Mouse (Mus musculus): ENCODE results near the gene Qrfp. TPM values are rescaled to one million over a fixed set of nuclear protein-coding genes. Genes with fewer than 3 reads are reported as not detected.

Qrfp gene
- polyA plus RNA-seq, 1 experiment = 0.02 TPM

DNA sequence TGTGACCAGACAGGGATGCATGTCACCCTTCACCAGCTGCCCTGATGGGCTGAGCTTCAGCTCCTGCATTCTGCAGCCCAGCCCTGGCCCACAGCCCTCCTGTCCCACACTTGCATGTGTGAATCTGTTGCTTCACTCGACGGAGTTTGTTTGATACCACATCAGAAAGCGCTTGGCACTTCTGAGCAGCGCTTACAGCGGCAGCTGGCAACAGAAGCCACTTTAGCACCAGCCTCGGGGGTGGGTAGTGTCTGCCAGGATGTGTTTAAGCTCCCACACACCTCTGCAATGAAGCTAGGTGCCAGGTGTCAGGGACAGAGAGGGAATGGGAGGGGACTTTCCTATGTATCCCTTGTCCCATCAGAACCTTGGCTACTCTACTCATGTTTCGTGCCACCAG, 4.3 kb upstream of the Qrfp start:
- no peak overlapping the region for H3K4me3 ChIP-seq (ENCODE audit: control insufficient read depth, low read depth, low read length)
- no peaks in the 10 kb centered on the region for H3K4me1 ChIP-seq (ENCODE audit: control insufficient read depth, insufficient read depth, low read length)
- H3K27me3 ChIP-seq (ENCODE audit: control insufficient read depth, insufficient read depth, low read length) = no peaks in the 10 kb centered on the region
- TF ChIP-seq POLR2A (IDR thresholded peaks at IDR 0.05; ENCODE audit: control insufficient read depth, low read depth, low read length) = no peak
- TF ChIP-seq CTCF (IDR thresholded peaks at IDR 0.05; ENCODE audit: control insufficient read depth, insufficient read depth, insufficient replicate concordance, low read depth, low read length) = no peak
- H3K36me3 ChIP-seq (ENCODE audit: control insufficient read depth, insufficient read depth, low read length) = no peaks in the 10 kb centered on the region
- H3K27ac ChIP-seq (ENCODE audit: control insufficient read depth, insufficient read depth, low read depth, low read length) = no peak overlapping the region

DNA sequence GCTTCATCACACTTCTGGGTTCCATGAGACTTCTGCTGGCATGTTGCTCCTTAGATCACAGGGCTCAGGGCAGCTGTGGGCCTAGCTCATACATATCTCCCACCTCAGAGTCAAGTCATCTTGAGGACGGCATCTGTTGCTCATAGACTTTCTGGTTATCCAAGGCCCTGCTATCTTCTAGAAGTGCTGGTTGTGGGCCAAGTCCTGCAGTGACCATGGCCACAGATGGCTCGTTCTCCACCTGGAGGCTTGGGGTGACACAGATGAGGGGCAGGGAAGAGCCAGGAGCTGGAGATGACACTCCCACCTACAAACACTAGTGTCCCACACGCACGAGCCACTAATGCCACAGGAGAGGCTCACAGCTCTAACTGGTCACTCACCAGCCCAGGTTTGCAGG, 3.3 kb upstream of the Qrfp start:
- Histone ChIP-seq H3K4me1 (ENCODE audit: control insufficient read depth, insufficient read depth, low read length) (no peaks in the 10 kb centered on the region), H3K27ac (ENCODE audit: control insufficient read depth, insufficient read depth, low read depth, low read length) (no peak overlapping the region), H3K27me3 (ENCODE audit: control insufficient read depth, insufficient read depth, low read length) (no peaks in the 10 kb centered on the region), H3K4me3 (ENCODE audit: control insufficient read depth, low read depth, low read length) (no peak overlapping the region), H3K36me3 (ENCODE audit: control insufficient read depth, insufficient read depth, low read length) (no peaks in the 10 kb centered on the region)
- no peak for TF ChIP-seq CTCF (IDR thresholded peaks at IDR 0.05; ENCODE audit: control insufficient read depth, insufficient read depth, insufficient replicate concordance, low read depth, low read length)

DNA sequence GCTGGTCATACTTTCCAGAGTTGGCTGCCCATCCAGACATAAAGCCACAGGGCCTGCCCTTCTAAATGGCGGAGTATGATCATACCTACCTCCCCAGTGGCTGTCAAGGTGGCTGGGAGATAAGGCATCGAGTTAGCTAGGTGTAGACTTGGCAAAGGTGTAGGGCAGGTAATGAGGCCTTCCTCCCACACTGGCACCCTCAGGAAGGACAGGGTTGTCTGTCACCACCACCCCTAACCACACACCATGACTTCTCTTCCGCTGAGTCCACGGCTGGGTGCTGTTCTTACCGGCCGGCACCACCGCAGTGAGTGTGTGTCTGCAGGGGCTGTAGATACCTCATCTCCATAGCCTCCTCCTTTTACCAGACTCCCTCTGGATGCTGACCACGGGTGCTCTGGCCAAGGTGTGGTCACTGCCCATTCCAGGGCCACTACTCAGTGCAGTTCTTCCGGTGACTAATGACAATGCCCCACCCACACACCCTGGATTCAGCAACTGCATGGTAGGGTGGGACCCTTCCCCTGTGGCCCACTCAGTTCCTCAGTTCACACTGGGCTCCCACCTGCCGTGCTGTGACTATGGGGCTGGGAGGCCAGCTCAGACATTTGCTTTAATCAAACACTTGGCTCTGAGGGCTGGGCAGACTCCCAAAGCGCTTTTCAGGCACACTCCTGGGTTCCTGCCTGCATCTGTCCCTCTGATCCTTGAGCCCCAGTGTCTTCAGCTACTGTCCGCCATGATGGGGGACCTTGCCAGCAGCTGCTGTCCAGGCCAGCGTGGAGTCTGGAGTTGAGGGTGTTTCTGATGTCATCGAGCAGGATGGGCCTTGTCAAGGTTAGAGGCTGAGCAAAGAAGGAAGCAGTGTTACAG, 942 bp upstream of the Qrfp start:
- H3K4me1 ChIP-seq (ENCODE audit: control insufficient read depth, insufficient read depth, low read length) = no peaks in the 10 kb centered on the region
- no peak overlapping the region for H3K27ac ChIP-seq (ENCODE audit: control insufficient read depth, insufficient read depth, low read depth, low read length)

DNA sequence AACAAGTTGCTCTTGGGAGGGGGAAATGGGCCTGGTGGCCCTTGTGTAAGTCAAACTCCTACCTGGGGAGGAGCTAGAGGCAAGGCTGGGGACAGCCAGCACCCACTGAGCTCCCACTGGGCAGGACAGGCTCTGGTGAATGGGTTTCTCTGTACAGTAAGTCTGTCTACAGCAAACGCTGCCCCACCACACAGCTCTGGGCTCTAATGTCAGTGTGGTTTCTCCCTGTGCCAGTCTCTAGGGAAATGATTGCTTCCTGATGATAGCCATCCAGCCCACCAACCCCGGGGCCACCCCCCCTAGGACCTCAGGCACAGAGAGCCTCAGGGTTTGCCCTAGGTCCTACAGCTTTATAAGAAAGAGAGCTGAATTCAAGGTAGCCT, 1.0 kb downstream of the Qrfp start:
- no peak for TF ChIP-seq CTCF (IDR thresholded peaks at IDR 0.05; ENCODE audit: control insufficient read depth, insufficient read depth, insufficient replicate concordance, low read depth, low read length)
- TF ChIP-seq POLR2A (IDR thresholded peaks at IDR 0.05; ENCODE audit: control insufficient read depth, low read depth, low read length) = no peak
- no peaks in the 10 kb centered on the region for H3K27me3 ChIP-seq (ENCODE audit: control insufficient read depth, insufficient read depth, low read length)
- no peak overlapping the region for H3K4me3 ChIP-seq (ENCODE audit: control insufficient read depth, low read depth, low read length)
- no peak overlapping the region for H3K27ac ChIP-seq (ENCODE audit: control insufficient read depth, insufficient read depth, low read depth, low read length)
- no peaks in the 10 kb centered on the region for H3K4me1 ChIP-seq (ENCODE audit: control insufficient read depth, insufficient read depth, low read length)
- no peaks in the 10 kb centered on the region for H3K36me3 ChIP-seq (ENCODE audit: control insufficient read depth, insufficient read depth, low read length)

More for the DNA sequence above, 942 bp upstream of the Qrfp start:
- TF ChIP-seq CTCF (IDR thresholded peaks at IDR 0.05; ENCODE audit: control insufficient read depth, insufficient read depth, insufficient replicate concordance, low read depth, low read length) = no peak
- TF ChIP-seq POLR2A (IDR thresholded peaks at IDR 0.05; ENCODE audit: control insufficient read depth, low read depth, low read length) = no peak
- H3K4me3 ChIP-seq (ENCODE audit: control insufficient read depth, low read depth, low read length) = no peak overlapping the region
- no peaks in the 10 kb centered on the region for H3K27me3 ChIP-seq (ENCODE audit: control insufficient read depth, insufficient read depth, low read length)
- H3K36me3 ChIP-seq (ENCODE audit: control insufficient read depth, insufficient read depth, low read length) = no peaks in the 10 kb centered on the region

DNA sequence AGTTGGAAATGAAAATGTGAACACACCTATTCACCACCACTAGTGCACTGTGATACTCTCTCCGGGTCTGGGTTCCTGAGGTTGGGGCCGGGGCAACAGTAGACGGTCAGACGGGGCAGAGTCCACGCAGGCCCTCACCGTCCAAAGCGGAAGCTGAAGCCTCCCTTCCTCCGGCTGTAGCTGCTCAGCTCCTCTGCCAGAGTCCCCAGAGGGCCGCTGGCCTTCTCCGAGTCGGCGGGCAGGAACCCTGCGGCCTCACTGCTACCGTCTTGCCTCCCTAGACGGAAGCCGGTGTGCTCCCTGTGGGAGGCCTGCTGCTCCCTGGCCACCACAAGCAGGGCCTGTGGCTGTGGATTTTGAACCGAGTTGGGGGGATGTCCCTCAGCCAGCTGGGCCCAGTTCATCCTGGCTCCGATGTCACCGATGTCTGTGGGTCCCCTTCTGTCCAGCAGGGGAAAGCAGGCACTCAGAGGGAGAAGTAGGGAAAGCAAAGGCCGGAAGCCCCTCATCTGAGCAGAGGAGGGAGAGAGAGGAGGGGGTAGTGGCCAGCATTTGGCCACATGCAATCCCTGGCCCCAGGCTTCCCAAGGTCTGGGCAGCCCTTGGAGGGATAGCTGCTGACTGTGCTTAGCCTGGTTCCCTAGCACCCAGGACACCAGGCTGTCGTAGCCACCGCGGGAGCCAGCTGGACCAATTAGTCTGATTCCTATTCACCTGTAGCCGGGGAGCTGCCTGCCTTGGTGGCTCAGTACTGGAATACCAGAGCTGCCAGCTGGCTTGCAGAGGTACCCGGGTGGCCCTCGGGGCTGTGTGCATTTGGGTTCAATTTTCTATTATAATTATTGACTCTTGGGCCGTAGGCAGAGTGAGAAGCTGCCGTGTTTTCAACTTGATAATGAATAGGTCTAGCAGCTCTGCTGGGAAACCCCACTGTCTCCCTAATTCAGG, 1.7 kb downstream of the Qrfp start:
- no peaks in the 10 kb centered on the region for H3K36me3 ChIP-seq (ENCODE audit: control insufficient read depth, insufficient read depth, low read length)
- no peak overlapping the region for H3K4me3 ChIP-seq (ENCODE audit: control insufficient read depth, low read depth, low read length)
- H3K27me3 ChIP-seq (ENCODE audit: control insufficient read depth, insufficient read depth, low read length) = no peaks in the 10 kb centered on the region
- no peak overlapping the region for H3K27ac ChIP-seq (ENCODE audit: control insufficient read depth, insufficient read depth, low read depth, low read length)
- H3K4me1 ChIP-seq (ENCODE audit: control insufficient read depth, insufficient read depth, low read length) = no peaks in the 10 kb centered on the region
- TF ChIP-seq CTCF (IDR thresholded peaks at IDR 0.05; ENCODE audit: control insufficient read depth, insufficient read depth, insufficient replicate concordance, low read depth, low read length) (no peak), POLR2A (IDR thresholded peaks at IDR 0.05; ENCODE audit: control insufficient read depth, low read depth, low read length) (no peak)

DNA sequence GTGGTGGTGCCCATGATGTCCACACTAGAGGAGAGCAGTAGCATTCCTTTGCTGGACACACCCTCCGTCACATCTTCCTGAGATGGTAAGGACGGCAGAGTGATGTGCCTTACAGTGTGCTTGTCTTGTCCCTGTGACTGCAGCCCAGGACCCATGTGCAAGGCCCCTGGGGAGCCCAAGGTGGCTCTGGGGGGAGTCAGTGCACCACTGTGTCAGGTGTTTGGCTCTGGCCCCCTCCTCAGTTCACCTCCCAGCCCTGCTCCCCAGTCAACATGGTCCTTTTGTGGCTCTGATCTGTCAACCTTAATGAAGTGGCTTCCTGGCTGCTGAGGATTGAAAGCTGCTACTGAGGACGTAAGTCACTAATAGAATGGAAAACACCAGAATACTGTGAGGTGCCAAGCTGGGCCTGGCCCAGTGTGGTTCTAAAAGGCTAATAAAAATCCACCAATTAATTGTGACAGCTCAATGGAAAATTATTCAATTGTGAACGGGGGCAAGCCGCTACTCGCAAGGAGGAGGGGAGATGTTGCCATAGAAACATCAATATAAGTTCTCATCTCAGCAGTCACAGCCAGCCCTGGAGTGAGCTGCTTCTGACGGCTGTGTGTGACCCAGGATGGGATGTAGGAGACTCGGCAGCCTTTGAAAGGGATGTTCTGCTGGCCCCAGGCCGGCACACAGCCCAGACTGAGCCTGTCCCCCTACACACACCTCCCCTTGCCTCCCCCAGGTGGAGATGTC, 3.6 kb downstream of the Qrfp start:
- Histone ChIP-seq H3K4me1 (ENCODE audit: control insufficient read depth, insufficient read depth, low read length) (no peaks in the 10 kb centered on the region), H3K27ac (ENCODE audit: control insufficient read depth, insufficient read depth, low read depth, low read length) (no peak overlapping the region), H3K36me3 (ENCODE audit: control insufficient read depth, insufficient read depth, low read length) (peaks cover 2% of the 10 kb centered on the region), H3K4me3 (ENCODE audit: control insufficient read depth, low read depth, low read length) (no peak overlapping the region), H3K27me3 (ENCODE audit: control insufficient read depth, insufficient read depth, low read length) (no peaks in the 10 kb centered on the region)
- TF ChIP-seq CTCF (IDR thresholded peaks at IDR 0.05; ENCODE audit: control insufficient read depth, insufficient read depth, insufficient replicate concordance, low read depth, low read length) (no peak), POLR2A (IDR thresholded peaks at IDR 0.05; ENCODE audit: control insufficient read depth, low read depth, low read length) (no peak)

Measured in testis, adult 2 months (tissue).